Mouse (Mus musculus) frontal cortex, postnatal 14 days (tissue): Measurements from ENCODE around the gene Rabgap1.
"Not testable (repeated sequence)": the region's sequence is repeated elsewhere in the genome, so short reads cannot be mapped to it uniquely, and the experiment has no call there.

Experiments
- DNase-seq, 2 experiments: peaks; one replicate each; pipeline ENCODE4 v3.0.0; 2022; ENCODE audit warnings: low spot score in 2 of 2

Rabgap1 gene

DNA sequence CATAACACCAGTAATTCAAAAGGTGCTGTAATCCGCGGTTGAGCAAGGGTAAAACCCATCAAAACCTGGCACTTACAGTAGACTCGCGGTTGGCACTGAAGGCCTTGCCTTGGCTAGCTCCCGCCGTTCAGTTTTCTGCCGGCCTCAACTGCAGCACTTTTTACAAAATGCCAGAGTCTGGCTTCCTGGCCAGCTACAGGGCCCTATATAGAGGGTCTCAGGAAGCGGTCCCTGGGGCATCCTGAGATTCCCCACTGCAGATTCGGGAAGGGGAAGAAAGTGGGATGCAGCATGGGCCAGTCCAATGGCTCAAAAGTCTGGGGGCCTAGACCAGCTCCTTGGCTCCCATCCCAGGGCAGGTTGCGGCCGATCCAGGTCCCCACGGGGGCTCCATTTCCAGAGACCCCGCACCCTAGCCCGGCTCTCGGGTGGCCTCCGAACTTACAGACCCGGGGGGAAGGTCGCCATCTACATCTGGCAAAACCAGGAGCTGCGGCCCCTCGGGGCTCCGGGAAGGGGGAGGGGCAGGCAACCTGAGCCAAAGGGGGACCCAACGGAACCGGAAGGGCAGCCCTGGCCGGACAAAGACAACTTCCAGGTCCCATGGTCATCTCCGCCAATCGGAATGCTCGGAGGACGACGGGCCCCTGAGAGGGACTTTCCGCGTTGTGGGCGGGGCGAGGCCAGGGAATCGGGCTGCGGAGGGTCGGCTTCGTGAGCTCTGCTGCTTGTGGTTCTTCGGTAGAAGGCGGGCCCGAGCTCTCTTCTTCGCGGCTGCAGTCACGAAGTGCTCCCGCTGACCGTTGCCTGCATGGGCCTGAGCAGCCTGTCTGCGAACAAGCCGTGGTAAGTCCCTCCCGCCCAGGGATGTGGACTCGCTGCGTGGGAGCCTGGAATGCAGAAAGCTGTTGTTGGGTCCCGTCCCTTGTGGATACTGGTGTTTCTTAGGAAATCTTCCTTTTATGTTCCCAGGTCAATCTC lies at the start of gene Rabgap1, which contains the start of the genes Zbtb26 and Zbtb6:
TSS of gene Rabgap1 (plus strand) at position 669 of the 981 bp plus-strand sequence.
TSS of gene Zbtb26 (minus strand) at position 525 of the 981 bp plus-strand sequence.
TSS of gene Zbtb6 (minus strand) at position 561 of the 981 bp plus-strand sequence.
- DNase-seq: peak; percentile 93 to 97

- DNase-seq: no peak
These were observed 47.5 kb upstream of the Rabgap1 start for GRCm38 (mm10) chr2:37395539-37395938.

GRCm38 (mm10) chr2:37421903-37422302 lies 21.2 kb upstream of the Rabgap1 start:
- DNase-seq: no peak

DNA sequence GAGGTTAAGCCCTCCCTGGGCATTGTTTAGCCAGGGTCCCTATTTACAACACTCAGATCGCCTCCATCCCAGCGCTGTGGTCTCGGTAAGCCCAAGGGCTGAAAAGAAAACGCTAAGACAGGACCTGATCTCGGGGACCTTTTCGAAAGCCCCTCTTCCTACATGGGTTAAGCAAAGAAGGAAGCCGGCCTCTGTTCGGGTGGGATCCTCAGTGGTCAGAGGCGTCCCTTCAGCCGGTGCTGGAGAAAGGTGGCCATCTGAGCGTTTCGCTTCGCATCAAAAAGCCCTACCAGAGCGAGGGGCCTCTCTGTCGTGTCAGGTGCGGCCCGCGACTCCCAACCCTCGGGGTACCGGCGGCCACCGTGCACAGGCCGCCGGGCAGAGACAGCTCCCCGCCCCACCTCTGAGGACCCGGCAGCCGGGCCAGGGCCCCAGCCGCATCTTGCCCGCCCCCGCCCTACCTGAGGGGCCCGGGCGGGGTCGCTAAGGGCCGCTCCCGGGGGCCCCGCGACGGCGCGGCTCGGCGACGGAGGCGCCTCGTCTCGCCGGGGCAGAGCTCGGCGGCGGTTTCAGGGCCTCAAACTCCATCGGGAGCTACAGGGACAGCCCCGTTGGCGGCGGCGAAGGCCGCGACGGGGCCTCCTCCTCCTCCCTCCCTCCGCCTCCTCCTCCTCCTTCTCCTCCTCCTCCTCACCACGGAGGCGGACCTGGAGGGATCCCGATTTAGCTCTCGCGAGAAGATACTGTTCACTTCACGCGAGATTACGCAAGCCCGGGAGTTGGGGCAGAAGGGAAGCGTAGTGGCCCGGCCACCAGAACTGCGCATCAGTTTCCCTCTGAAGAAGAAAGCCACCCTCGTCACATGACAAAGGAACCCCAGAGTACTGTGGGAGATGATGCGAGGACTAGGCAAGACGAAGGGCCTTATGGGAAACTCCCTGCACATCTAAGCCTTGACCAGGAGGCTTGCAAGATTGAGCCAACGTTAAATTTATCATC lies 20.5 kb upstream of the Rabgap1 start, which contains the start of gene Rc3h2:
TSS of gene Rc3h2 (minus strand) at position 598 of the 999 bp plus-strand sequence.
- DNase-seq: peak; percentile 93 to 96

- no peak for DNase-seq
These were observed 19.4 kb upstream of the Rabgap1 start for GRCm38 (mm10) chr2:37423671-37424070.

- peak; percentile 73 to 75 for DNase-seq
These were observed 12.2 kb upstream of the Rabgap1 start for GRCm38 (mm10) chr2:37430593-37431464.

DNA sequence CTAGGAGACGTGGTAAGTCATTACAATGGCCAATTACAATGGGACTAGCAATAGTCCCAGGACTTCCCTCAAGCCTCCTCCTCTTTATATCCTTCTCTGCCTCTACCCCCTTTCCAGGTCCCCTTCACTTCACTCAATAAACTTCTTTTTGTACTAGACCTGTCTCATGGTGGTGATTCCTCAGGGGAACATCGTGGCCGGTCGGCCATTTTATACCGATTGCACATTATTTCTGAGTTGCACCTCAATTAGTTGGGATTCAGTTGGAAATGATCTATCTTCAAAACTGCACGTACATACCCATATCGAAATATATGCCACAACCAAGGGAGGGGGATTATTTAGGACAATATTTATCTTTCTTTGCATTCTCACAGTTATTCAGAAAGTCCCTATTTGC lies 11.5 kb upstream of the Rabgap1 start:
- no peak for DNase-seq

DNA sequence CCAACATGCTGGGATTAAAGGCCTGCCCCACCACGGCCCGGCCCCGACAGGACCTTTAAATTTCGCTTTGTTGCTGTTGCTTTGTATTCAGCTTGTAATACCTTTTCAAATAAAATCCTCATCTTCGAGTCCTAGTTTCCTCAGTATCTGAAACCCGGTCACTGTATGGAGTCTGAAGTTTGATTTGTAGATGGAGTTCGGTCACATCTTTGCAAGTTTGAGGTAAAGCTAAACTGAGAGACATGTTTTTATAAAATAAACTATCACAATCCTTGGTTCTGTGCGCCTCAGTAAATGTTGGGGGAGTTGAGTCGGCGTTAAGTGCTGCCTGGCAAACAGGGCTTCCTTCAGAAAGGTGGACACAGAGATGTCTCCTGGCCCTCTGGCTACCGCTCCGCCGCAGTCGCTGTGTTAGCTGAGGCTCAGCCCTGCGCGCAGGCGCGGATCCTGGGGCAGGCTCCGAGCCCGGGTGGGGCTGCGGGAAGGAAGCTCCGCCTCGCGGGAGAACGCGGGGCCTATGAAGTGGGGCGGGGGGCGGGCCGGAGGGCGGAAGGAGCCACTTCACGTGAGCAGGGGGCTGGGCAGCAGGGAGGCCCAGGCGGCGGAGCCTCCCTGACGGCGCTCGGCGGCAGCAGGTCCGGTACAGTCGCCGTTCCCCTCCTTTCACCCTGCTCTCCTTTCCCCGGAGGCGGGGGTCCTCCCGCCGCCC lies 8.7 kb downstream of the Rabgap1 start:
- DNase-seq: peak; percentile 83 to 89

GRCm38 (mm10) chr2:37452376-37452760 lies 9.3 kb downstream of the Rabgap1 start:
- DNase-seq: no peak

GRCm38 (mm10) chr2:37460707-37461106 lies 17.6 kb downstream of the Rabgap1 start:
- no peak for DNase-seq

GRCm38 (mm10) chr2:37466266-37466665 lies 23.2 kb downstream of the Rabgap1 start:
- no peak for DNase-seq

- DNase-seq: no peak
These were observed 36.5 kb downstream of the Rabgap1 start for GRCm38 (mm10) chr2:37479559-37479958.

- DNase-seq: no peak
These were observed 37.0 kb downstream of the Rabgap1 start for GRCm38 (mm10) chr2:37480039-37480438.

DNA sequence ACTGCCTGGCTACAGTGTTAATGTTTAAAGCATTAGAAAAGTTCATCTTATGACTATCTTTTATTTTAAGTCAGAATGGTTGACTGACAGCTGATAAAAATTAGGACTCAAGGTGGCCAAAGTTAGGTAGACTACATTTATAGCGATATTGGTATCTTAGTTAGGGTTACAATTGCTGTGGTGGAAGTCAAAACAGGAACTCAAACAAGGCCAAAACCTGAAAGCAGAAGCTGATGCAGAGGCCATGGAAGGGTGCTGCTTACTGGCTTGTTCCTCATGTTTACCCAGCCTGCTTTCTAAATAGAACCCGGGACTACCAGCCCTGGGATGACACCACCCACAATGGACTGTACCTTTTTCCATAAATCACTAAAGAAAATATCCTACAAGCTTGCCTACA lies 41.1 kb downstream of the Rabgap1 start:
- DNase-seq: no peak

GRCm38 (mm10) chr2:37485370-37485769 lies 42.3 kb downstream of the Rabgap1 start:
- no peak for DNase-seq

DNA sequence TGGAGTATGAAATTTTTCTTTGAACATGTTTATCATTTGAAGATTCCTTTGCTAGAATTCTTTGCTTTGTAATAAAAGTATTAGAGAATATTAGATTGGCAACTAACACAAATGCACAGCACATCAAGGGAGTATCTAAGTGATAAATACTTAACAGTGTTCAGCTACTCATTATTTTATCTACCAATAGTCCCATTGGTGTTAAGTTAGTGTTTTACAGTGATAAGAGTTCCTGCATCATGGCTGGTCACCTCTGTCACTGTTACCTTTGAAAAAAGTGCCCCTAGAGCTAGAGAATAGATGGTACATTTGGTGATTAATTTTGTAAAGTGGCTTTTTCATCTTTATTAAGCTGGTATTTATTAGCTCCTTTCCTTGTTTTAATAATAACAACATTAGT lies 43.3 kb downstream of the Rabgap1 start:
- no peak for DNase-seq

- DNase-seq: no peak
These were observed 45.9 kb downstream of the Rabgap1 start for GRCm38 (mm10) chr2:37488956-37489355.

DNA sequence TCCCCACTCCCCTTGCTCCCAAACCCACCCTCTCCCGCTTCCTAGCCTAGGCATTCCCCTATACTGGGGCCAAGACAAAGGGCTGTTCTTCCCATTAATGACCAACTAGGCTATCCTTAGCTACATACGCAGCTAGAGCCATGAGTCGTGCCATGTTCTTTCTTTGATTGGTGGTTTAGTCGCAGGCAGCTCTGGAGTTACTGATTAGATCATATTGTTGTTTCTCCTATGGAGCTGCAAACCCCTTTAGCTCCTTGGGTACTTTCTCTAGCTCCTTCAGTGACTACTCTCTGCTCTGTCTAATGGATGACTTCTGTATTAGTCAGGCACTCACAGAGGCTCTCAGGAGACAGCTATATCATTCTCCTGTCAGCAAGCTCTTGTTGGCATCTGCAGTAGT lies 54.2 kb downstream of the Rabgap1 start:
- DNase-seq: no peak

- DNase-seq: not testable (repeated sequence)
These were observed 62.8 kb downstream of the Rabgap1 start for GRCm38 (mm10) chr2:37505856-37506255.
